Mouse (Mus musculus) stomach, embryonic 16.5 days (tissue): Measurements from ENCODE around the gene Idh2. TPM values are rescaled to one million over a fixed set of nuclear protein-coding genes. Genes with fewer than 3 reads are reported as not detected.

Experiments
- ATAC-seq: fragments of 200-750 bp; cut with Nextera tagmentation; 2 replicates; pipeline ENCODE4 v1.8.0; 2017; ENCODE audit warnings: moderate number of reproducible peaks, moderate TSS enrichment; ENCODE audit not compliant: insufficient read depth, low FRiP score
- H3K27ac ChIP-seq: fragments of 300-500 bp; sonication (generic); 2 replicates; pipeline ENCODE4 v1.5.1; 2014; ENCODE audit warnings: low read length
- H3K27me3 ChIP-seq: fragments of 300-500 bp; sonication (generic); 2 replicates; pipeline ENCODE4 v1.6.1; 2014; ENCODE audit warnings: low read length, control low read depth, mixed read lengths; ENCODE audit not compliant: control insufficient read depth, insufficient read depth
- H3K36me3 ChIP-seq: fragments of 300-500 bp; sonication (generic); 2 replicates; pipeline ENCODE4 v1.6.1; 2014; ENCODE audit warnings: low read length; ENCODE audit not compliant: control insufficient read depth, insufficient read depth
- H3K4me1 ChIP-seq: fragments of 300-500 bp; sonication (generic); 2 replicates; pipeline ENCODE4 v1.6.1; 2014; ENCODE audit warnings: low read length, control low read depth, mixed read lengths; ENCODE audit not compliant: control insufficient read depth, insufficient read depth
- H3K4me2 ChIP-seq: fragments of 300-500 bp; sonication (generic); 2 replicates; pipeline ENCODE4 v1.6.1; 2014; ENCODE audit warnings: low read depth, low read length, mixed read lengths
- H3K4me3 ChIP-seq: fragments of 300-500 bp; sonication (generic); replicated peaks from 2 replicates; pipeline ENCODE4 v1.5.1; 2014; ENCODE audit warnings: mild to moderate bottlenecking, low read length
- H3K9ac ChIP-seq: fragments of 300-500 bp; sonication (generic); 2 replicates; pipeline ENCODE4 v1.6.1; 2014; ENCODE audit warnings: low read length
- H3K9me3 ChIP-seq: fragments of 300-500 bp; sonication (generic); replicated peaks from 2 replicates; pipeline ENCODE4 v1.6.1; 2016; ENCODE audit warnings: low read length, control low read depth; ENCODE audit not compliant: control insufficient read depth
- WGBS: fragments of 180-500 bp; shearing (Covaris S2); extraction: QIAGEN DNeasy Blood & Tissue Kit; methylation state at CpG from one replicate; pipeline ENCODE4 v1.1.7; 2014; 5-methylcytosine and 5-hydroxymethylcytosine counted together
- polyA plus RNA-seq: library from polyadenylated mRNA; unstranded; fragments of >200 nt; fragmentation: Nextera tagmentation; extraction: Ambion mirVana; gene quantifications from 2 replicates; pipeline ENCODE4 v1.2.1, GENCODE M21; 2015

Gene Idh2
- polyA plus RNA-seq, 1 experiment from 2014 or later: 606 TPM

- 44% methylated on average over 9 of the region's 9 CpGs for WGBS
- Histone ChIP-seq H3K4me2 (no peak overlapping the region), H3K27me3 (no peaks in the 10 kb centered on the region), H3K4me3 (no peak overlapping the region), H3K9me3 (no peaks in the 10 kb centered on the region), H3K27ac (peak overlapping the region; percentile 78; the same call in 1 of the 2 replicates), H3K36me3 (peaks cover 10% of the 10 kb centered on the region; the same call in 1 of the 2 replicates), H3K4me1 (peaks cover 52% of the 10 kb centered on the region), H3K9ac (peak overlapping the region; percentile 26; the same call in 1 of the 2 replicates)
- 0 out of 2 replicates have a peak, but pooled peaks have one; percentile 20 for ATAC-seq
Measured at GRCm38 (mm10) chr7:80077801-80078200, 37.4 kb downstream of the Idh2 start.

GRCm38 (mm10) chr7:80076961-80077716 is 38.1 kb downstream of the Idh2 start:
- H3K4me3 ChIP-seq: no peak overlapping the region
- no peak overlapping the region for H3K4me2 ChIP-seq
- WGBS: 81% methylated on average over 6 of the region's 6 CpGs
- peaks cover 3% of the 10 kb centered on the region; the same call in 1 of the 2 replicates for H3K36me3 ChIP-seq
- no peaks in the 10 kb centered on the region for H3K27me3 ChIP-seq
- 0 out of 2 replicates have a peak overlapping the region, but pooled peaks have one; percentile 78 for H3K27ac ChIP-seq
- ATAC-seq: no peak
- peaks cover 55% of the 10 kb centered on the region for H3K4me1 ChIP-seq
- no peaks in the 10 kb centered on the region for H3K9me3 ChIP-seq
- peak overlapping the region; percentile 26; the same call in 1 of the 2 replicates for H3K9ac ChIP-seq

- WGBS: 56% methylated on average over 4 of the region's 4 CpGs
- peaks cover 55% of the 10 kb centered on the region for H3K4me1 ChIP-seq
- H3K27ac ChIP-seq: 0 out of 2 replicates have a peak overlapping the region, but pooled peaks have one; percentile 86
- H3K9ac ChIP-seq: no peak overlapping the region
- no peaks in the 10 kb centered on the region for H3K27me3 ChIP-seq
- H3K4me2 ChIP-seq: no peak overlapping the region
- no peak overlapping the region for H3K4me3 ChIP-seq
- no peak for ATAC-seq
- H3K9me3 ChIP-seq: no peaks in the 10 kb centered on the region
- H3K36me3 ChIP-seq: no peaks in the 10 kb centered on the region
Measured at GRCm38 (mm10) chr7:80075946-80076583, 39.1 kb downstream of the Idh2 start.

- peaks cover 62% of the 10 kb centered on the region for H3K4me1 ChIP-seq
- H3K27me3 ChIP-seq: no peaks in the 10 kb centered on the region
- H3K4me3 ChIP-seq: no peak overlapping the region
- no peaks in the 10 kb centered on the region for H3K9me3 ChIP-seq
- 34% methylated on average over 5 of the region's 5 CpGs for WGBS
- no peaks in the 10 kb centered on the region for H3K36me3 ChIP-seq
- peak; percentile 77 for ATAC-seq
- peak overlapping the region; percentile 86 for H3K27ac ChIP-seq
- no peak overlapping the region for H3K4me2 ChIP-seq
- H3K9ac ChIP-seq: peak overlapping the region; percentile 38; the same call in 1 of the 2 replicates
Measured at GRCm38 (mm10) chr7:80074921-80075441, 40.2 kb downstream of the Idh2 start.

- no peak for ATAC-seq
- peak overlapping the region; percentile 14; the same call in 1 of the 2 replicates for H3K27ac ChIP-seq
- 75% methylated on average over 8 of the region's 8 CpGs for WGBS
Measured at GRCm38 (mm10) chr7:80073506-80073905, 41.7 kb downstream of the Idh2 start.

GRCm38 (mm10) chr7:80072297-80072696 is 42.9 kb downstream of the Idh2 start:
- ATAC-seq: no peak
- Histone ChIP-seq H3K4me3 (no peak overlapping the region), H3K9ac (no peak overlapping the region), H3K9me3 (no peaks in the 10 kb centered on the region), H3K27me3 (no peaks in the 10 kb centered on the region), H3K4me2 (no peak overlapping the region), H3K4me1 (peaks cover 62% of the 10 kb centered on the region), H3K27ac (no peak overlapping the region), H3K36me3 (no peaks in the 10 kb centered on the region)
- 76% methylated on average over 6 of the region's 6 CpGs for WGBS

More at GRCm38 (mm10) chr7:80073506-80073905, 41.7 kb downstream of the Idh2 start:
- Histone ChIP-seq H3K9me3 (no peaks in the 10 kb centered on the region), H3K4me1 (peaks cover 67% of the 10 kb centered on the region), H3K36me3 (no peaks in the 10 kb centered on the region), H3K4me3 (no peak overlapping the region), H3K27me3 (no peaks in the 10 kb centered on the region), H3K4me2 (no peak overlapping the region), H3K9ac (no peak overlapping the region)

GRCm38 (mm10) chr7:80071209-80071608 is 44.0 kb downstream of the Idh2 start:
- no peaks in the 10 kb centered on the region for H3K27me3 ChIP-seq
- H3K4me1 ChIP-seq: peaks cover 53% of the 10 kb centered on the region
- no peak overlapping the region for H3K4me2 ChIP-seq
- WGBS: 87% methylated on average over 9 of the region's 9 CpGs
- H3K27ac ChIP-seq: no peak overlapping the region
- no peak for ATAC-seq
- H3K9me3 ChIP-seq: no peaks in the 10 kb centered on the region
- no peak overlapping the region for H3K4me3 ChIP-seq
- no peaks in the 10 kb centered on the region for H3K36me3 ChIP-seq
- no peak overlapping the region for H3K9ac ChIP-seq

DNA sequence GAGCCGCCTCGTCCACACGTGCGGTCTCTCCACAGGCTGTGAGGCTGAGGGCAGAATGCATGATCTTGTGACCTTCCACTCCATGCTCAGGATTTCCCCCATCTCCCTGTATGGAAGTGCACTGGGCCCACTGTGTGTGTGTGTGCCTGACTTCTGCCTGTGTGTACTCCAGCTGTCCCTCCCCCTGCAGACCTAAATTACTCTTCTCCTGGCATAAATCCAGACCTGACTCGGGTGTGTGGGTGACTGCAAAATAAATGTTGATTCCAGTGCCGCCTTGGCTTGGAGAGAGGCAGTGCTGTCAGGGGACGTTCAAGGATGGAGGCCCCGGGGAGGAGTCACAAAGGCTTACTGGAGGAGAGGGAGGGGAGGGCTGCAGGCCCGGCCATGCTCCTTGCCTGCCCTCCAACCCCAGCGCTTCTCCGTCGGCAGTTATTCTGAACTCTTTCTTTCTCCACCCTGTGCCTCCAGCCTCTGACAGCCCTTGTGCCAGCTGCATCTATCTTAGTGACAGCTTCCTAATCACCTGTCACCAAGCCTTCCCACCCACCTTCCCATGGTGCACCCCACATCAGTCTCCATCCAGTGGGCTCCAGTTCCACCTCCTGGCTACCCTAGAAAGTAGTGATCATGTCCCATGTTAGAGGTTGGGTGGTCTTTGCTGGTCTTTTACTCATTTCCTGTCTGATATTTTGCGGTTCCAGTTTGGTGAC is 45.4 kb downstream of the Idh2 start:
- peak overlapping the region; percentile 43 for H3K27ac ChIP-seq
- no peak overlapping the region for H3K4me3 ChIP-seq
- peak; percentile 61 for ATAC-seq
- WGBS: 12% methylated on average over 13 of the region's 13 CpGs
- H3K9ac ChIP-seq: peak overlapping the region; percentile 48; the same call in 1 of the 2 replicates
- H3K36me3 ChIP-seq: no peaks in the 10 kb centered on the region
- peaks cover 39% of the 10 kb centered on the region for H3K4me1 ChIP-seq
- H3K4me2 ChIP-seq: no peak overlapping the region
- no peaks in the 10 kb centered on the region for H3K9me3 ChIP-seq
- no peaks in the 10 kb centered on the region for H3K27me3 ChIP-seq
